In the genomic region with DNA sequence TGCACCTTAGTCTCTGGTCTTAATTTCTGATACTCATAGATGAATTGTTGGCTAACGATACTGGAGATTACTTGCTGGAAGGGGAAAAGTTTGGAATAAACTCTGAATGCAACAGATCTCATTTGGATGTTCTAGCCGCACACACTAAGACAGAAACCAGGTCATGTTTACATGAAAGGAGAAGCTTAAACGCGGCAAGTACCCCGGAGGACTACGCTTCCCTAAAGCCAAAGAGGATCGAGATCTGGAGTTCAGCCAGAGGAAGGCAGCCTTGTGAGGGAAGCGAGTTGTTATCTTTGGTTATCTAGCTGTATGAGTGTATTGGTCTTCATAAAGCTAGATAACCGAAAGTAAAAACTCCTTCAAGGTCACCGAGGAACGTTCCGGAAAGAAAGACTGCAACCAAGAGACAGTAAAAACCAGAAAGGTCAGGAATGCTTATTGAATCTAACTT, we compare ENCODE assay signal across 8 mouse cellular contexts.
DNase-seq lines count a peak whose midpoint lies in the region; ATAC-seq lines count a peak whose summit lies in the region.

No protein-coding gene starts in this region.

- peaks cover 65% of the 10 kb centered on the region for H3K36me3 ChIP-seq in hindbrain, embryonic 14.5 days (replicated peaks; ENCODE audit: control insufficient read depth, insufficient read depth)
- peaks cover 54% of the 10 kb centered on the region for H3K36me3 ChIP-seq in midbrain, embryonic 14.5 days (ENCODE audit: control insufficient read depth, insufficient read depth, low read length)

- 3% methylated on average over 12 of the region's 12 CpGs for WGBS in hindbrain, embryonic 14.5 days
- WGBS in midbrain, embryonic 14.5 days, result 1% methylated on average over 12 of the region's 12 CpGs

- peaks cover 5% of the 10 kb centered on the region; the same call in 1 of the 2 replicates for H3K4me1 ChIP-seq in hindbrain, embryonic 14.5 days (replicated peaks; ENCODE audit: control insufficient read depth, insufficient read depth, low read length)
- 0 out of 2 replicates have a peak, but pooled peaks cover 5% of the 10 kb centered on the region for H3K4me1 ChIP-seq in midbrain, embryonic 14.5 days (ENCODE audit: control insufficient read depth, insufficient read depth, low read length)

- H3K4me3 ChIP-seq in hindbrain, embryonic 14.5 days (replicated peaks; ENCODE audit: low read length), result peak overlapping the region; percentile 90
- H3K4me3 ChIP-seq in midbrain, embryonic 14.5 days (replicated peaks; ENCODE audit: low read depth, low read length), result peak overlapping the region; percentile 86

- peak overlapping the region; percentile 87 for H3K4me2 ChIP-seq in hindbrain, embryonic 14.5 days (replicated peaks)
- peak overlapping the region; percentile 95 for H3K4me2 ChIP-seq in midbrain, embryonic 14.5 days (ENCODE audit: low read length)

- peak overlapping the region; percentile 100 for H3K27ac ChIP-seq in hindbrain, embryonic 14.5 days
- H3K27ac ChIP-seq in midbrain, embryonic 14.5 days (replicated peaks; ENCODE audit: low read depth, low read length), result peak overlapping the region; percentile 97

- H3K9ac ChIP-seq in hindbrain, embryonic 14.5 days, result peak overlapping the region; percentile 95
- H3K9ac ChIP-seq in midbrain, embryonic 14.5 days (replicated peaks; ENCODE audit: low read length), result peak overlapping the region; percentile 93

- no peaks in the 10 kb centered on the region for H3K9me3 ChIP-seq in hindbrain, embryonic 14.5 days (ENCODE audit: control insufficient read depth, low read length)
- no peaks in the 10 kb centered on the region for H3K9me3 ChIP-seq in midbrain, embryonic 14.5 days (ENCODE audit: control insufficient read depth, low read length)

- DNase-seq in layer of hippocampus, postnatal 14 days (ENCODE audit: low spot score in 2 of 2), result peak; percentile 51
- DNase-seq in layer of hippocampus, adult 9-11 months, result no peak
- DNase-seq in cerebellum, postnatal 14 days, result peak; percentile 77 to 81
- no peak for DNase-seq in hindbrain, embryonic 14.5 days (ENCODE audit: low spot score)
- DNase-seq in midbrain, embryonic 14.5 days, result peak; percentile 77
- no peak for DNase-seq in right cerebral cortex, adult 18-20 months
- DNase-seq in thymus, adult 18-20 months, result no peak

- no peaks in the 10 kb centered on the region for H3K27me3 ChIP-seq in hindbrain, embryonic 14.5 days (ENCODE audit: control insufficient read depth, insufficient read depth, low read length)
- H3K27me3 ChIP-seq in midbrain, embryonic 14.5 days (ENCODE audit: control insufficient read depth, insufficient read depth, low read length), result no peaks in the 10 kb centered on the region

- no peak for ATAC-seq in hindbrain, embryonic 14.5 days (ENCODE audit: low FRiP score)
- ATAC-seq in midbrain, embryonic 14.5 days (ENCODE audit: low FRiP score, low TSS enrichment), result no peak
- no peak for ATAC-seq in erythroblast, adult 5-6 weeks (replicated peaks; ENCODE audit: low FRiP score, poor library complexity, severe bottlenecking)

Comparison
In these comparisons a context has a peak if more than half of its experiments do, and no peak if none do; other contexts are left out.
1. DNase-seq: peak in layer of hippocampus, postnatal 14 days (2 of 2), cerebellum, postnatal 14 days (2 of 2) and midbrain, embryonic 14.5 days (single experiment); none in layer of hippocampus, adult 9-11 months (single experiment), hindbrain, embryonic 14.5 days (single experiment), right cerebral cortex, adult 18-20 months (single experiment) and thymus, adult 18-20 months (0 of 2).